Mouse (Mus musculus) forebrain, embryonic 15.5 days (tissue): ENCODE measurements around the gene Lpar2. TPM values are rescaled to one million over a fixed set of nuclear protein-coding genes. Genes with fewer than 3 reads are reported as not detected.

Experiments used
- ATAC-seq: fragments of 200-750 bp; cut with Nextera tagmentation; replicated peaks from 2 replicates; pipeline ENCODE4 v1.8.0; 2017; ENCODE audit warnings: mild to moderate bottlenecking, moderate TSS enrichment, moderate library complexity
- H3K27ac ChIP-seq: fragments of 300-500 bp; sonication (generic); replicated peaks from 2 replicates; pipeline ENCODE4 v1.5.1; 2015; ENCODE audit warnings: mild to moderate bottlenecking, inconsistent platforms
- H3K27me3 ChIP-seq: fragments of 300-500 bp; sonication (generic); 2 replicates; pipeline ENCODE4 v1.6.1; 2015; ENCODE audit warnings: inconsistent platforms
- H3K36me3 ChIP-seq: fragments of 300-500 bp; sonication (generic); 2 replicates; pipeline ENCODE4 v1.6.1; 2015; ENCODE audit warnings: mild to moderate bottlenecking, inconsistent platforms
- H3K4me1 ChIP-seq: fragments of 300-500 bp; sonication (generic); 2 replicates; pipeline ENCODE4 v1.6.1; 2015; ENCODE audit warnings: inconsistent platforms
- H3K4me2 ChIP-seq: fragments of 300-500 bp; sonication (generic); replicated peaks from 2 replicates; pipeline ENCODE4 v1.6.1; 2015; ENCODE audit warnings: mild to moderate bottlenecking, inconsistent platforms
- H3K4me3 ChIP-seq: fragments of 300-500 bp; sonication (generic); 2 replicates; pipeline ENCODE4 v1.5.1; 2015; ENCODE audit warnings: mild to moderate bottlenecking, inconsistent platforms
- H3K9ac ChIP-seq: fragments of 300-500 bp; sonication (generic); replicated peaks from 2 replicates; pipeline ENCODE4 v1.6.1; 2015; ENCODE audit warnings: mild to moderate bottlenecking, inconsistent platforms
- H3K9me3 ChIP-seq: fragments of 300-500 bp; sonication (generic); 2 replicates; pipeline ENCODE4 v1.6.1; 2016; ENCODE audit warnings: inconsistent platforms
- WGBS: fragments of 180-500 bp; shearing (Covaris S2); methylation state at CpG from one replicate; pipeline ENCODE4 v1.1.7; 2015; ENCODE audit warnings: mixed read lengths; 5-methylcytosine and 5-hydroxymethylcytosine counted together
- polyA plus RNA-seq: library from polyadenylated mRNA; unstranded; fragments of >200 nt; fragmentation: Nextera tagmentation; extraction: Ambion mirVana; gene quantifications from 2 replicates; pipeline ENCODE4 v1.2.1, GENCODE M21; 2015

The Lpar2 gene
- polyA plus RNA-seq, 1 experiment from 2014 or later, result 0.65 TPM

DNA sequence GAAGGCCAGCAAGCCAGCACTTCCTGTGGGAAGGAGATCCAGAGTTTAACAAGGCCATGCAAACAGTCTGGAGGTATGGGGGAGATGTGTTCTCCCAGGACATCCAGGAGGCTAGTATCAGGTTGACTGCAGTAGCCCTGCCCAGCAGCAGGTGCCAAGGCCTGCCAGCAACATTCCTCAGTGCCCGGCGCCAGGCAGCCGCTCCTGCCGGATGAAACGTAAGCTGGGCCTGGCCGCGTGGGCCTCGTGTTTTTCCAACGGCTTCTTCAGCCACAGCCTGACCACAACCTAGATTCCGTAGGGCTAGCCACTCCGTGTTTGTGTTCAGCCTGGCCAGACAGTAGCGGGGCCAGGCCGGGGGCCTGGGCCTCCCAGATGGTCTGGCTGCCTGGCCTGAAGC lies 52.4 kb downstream of the Lpar2 start:
- no peaks in the 10 kb centered on the region for H3K4me1 ChIP-seq
- H3K9me3 ChIP-seq, result no peaks in the 10 kb centered on the region
- no peak overlapping the region for H3K4me3 ChIP-seq
- WGBS, result 91% methylated on average over 13 of the region's 13 CpGs
- no peak for ATAC-seq
- no peak overlapping the region for H3K27ac ChIP-seq
- no peak overlapping the region for H3K4me2 ChIP-seq
- H3K9ac ChIP-seq, result no peak overlapping the region
- H3K36me3 ChIP-seq, result no peaks in the 10 kb centered on the region
- H3K27me3 ChIP-seq, result peaks cover 6% of the 10 kb centered on the region

DNA sequence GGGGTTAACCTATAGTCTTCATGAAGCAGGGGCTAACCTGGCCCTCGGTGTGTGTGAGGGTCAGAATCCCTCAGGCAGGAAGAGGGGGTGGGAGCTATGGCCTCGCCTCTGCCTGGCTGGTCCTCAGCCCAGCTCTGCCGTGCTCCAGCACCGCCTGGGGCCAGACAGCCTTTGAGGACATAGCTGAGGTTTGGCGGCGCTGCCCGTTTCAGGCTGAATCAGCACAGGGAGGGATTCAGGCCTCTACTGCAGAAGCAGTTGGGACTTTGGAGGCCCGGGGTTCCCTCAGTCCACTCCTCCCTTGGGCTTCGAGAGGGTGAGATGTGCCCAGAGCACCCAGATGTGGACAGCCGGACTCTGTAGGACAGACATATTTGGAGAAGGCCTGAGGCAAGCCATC lies 53.9 kb downstream of the Lpar2 start:
- Histone ChIP-seq H3K27me3 (peaks cover 21% of the 10 kb centered on the region), H3K4me2 (no peak overlapping the region), H3K27ac (no peak overlapping the region), H3K4me1 (peaks cover 8% of the 10 kb centered on the region), H3K9ac (no peak overlapping the region), H3K4me3 (no peak overlapping the region), H3K36me3 (no peaks in the 10 kb centered on the region), H3K9me3 (no peaks in the 10 kb centered on the region)
- ATAC-seq, result no peak
- WGBS, result 46% methylated on average over 10 of the region's 10 CpGs

DNA sequence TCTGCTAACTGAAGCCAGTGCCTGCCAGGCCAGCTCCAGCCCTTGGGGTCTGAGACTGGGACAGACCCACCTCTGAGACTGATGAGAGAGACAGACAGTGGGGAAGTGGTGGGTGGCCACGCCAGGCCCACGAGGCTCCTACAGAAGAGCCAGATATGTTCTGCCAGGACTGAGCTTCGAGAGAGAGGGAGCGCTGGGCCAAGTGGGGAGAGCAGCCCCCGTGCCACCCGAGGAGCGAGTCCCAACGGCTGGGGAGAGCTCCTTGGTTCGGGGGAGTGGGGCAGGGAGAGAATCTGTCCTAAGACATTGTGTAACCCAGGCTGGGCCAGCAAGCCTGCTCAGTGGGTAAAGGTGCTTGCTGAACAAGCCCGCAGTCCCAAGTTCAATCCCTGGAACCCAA lies 54.7 kb downstream of the Lpar2 start:
- no peak overlapping the region for H3K4me3 ChIP-seq
- WGBS, result 81% methylated on average over 10 of the region's 10 CpGs
- peaks cover 30% of the 10 kb centered on the region for H3K27me3 ChIP-seq
- peaks cover 16% of the 10 kb centered on the region for H3K4me1 ChIP-seq
- no peak overlapping the region for H3K4me2 ChIP-seq
- no peak for ATAC-seq
- H3K36me3 ChIP-seq, result no peaks in the 10 kb centered on the region
- no peak overlapping the region for H3K9ac ChIP-seq
- H3K9me3 ChIP-seq, result no peaks in the 10 kb centered on the region
- no peak overlapping the region for H3K27ac ChIP-seq

DNA sequence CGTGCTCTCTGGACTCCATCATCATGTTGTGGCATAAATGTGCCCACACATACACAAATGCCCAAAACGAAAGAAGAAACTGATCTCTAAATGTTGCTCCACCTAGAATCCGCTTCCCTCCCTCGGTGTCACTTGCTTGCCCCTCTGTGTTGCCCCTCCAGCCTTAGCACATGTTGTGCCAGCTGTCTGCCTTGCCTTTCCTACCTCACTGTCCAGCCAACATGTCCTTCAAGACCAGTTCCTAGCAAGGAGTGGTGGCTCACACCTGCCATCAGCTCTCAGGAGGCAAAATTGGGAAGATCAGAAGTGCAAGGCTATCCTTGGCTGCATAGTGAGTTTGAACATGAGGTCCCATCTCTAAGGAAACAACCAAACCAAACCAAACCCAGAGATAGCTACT lies 55.2 kb downstream of the Lpar2 start:
- Histone ChIP-seq H3K9me3 (no peaks in the 10 kb centered on the region), H3K36me3 (no peaks in the 10 kb centered on the region), H3K27me3 (peaks cover 34% of the 10 kb centered on the region), H3K27ac (no peak overlapping the region), H3K9ac (no peak overlapping the region), H3K4me2 (no peak overlapping the region), H3K4me1 (peaks cover 21% of the 10 kb centered on the region), H3K4me3 (no peak overlapping the region)
- WGBS, result 80% methylated on average over 4 of the region's 4 CpGs
- ATAC-seq, result no peak

DNA sequence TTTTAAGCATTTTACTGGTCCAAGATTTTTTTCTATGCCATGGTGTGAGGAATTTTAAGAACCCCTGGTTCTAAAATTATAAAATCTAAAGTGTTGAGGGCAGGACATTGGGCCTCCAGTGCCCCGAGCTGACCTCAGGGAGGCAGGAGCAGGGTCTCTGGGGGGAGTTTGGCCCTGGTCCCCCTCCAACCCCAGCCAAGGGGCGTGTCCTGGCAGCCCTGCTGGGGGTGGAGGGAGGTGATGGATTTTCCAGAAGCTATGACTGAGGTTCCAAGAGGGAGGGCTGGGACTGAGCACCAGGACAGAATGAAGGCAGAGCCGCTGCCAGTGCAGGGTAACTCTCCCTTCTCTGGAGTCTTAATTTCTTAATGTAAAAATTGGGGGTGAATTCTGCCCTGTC lies 55.8 kb downstream of the Lpar2 start:
- Histone ChIP-seq H3K9me3 (no peaks in the 10 kb centered on the region), H3K4me1 (peaks cover 23% of the 10 kb centered on the region), H3K4me3 (no peak overlapping the region), H3K27ac (no peak overlapping the region), H3K4me2 (no peak overlapping the region), H3K36me3 (no peaks in the 10 kb centered on the region), H3K27me3 (peaks cover 40% of the 10 kb centered on the region), H3K9ac (no peak overlapping the region)
- no peak for ATAC-seq
- 57% methylated on average over 3 of the region's 3 CpGs for WGBS

DNA sequence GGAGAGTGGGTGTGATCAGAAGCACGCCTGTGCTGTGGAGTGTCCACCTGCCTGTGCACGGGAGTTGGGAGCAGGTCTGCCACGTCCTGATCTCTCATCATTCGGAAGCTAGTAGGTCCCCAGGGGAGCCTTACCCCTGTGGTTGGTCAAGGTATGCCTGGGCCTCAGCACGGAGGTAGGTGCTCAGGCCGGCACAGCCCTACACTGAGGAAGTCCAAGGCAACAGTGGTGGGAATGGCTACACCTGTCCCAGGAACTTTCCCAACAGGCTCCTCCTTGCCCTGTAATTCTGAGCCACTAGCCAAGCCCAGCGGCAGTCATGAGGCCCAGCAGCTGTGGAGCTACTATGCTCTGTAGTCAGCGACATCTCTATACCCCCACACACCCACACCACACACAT lies 57.4 kb downstream of the Lpar2 start:
- H3K9ac ChIP-seq, result no peak overlapping the region
- H3K36me3 ChIP-seq, result no peaks in the 10 kb centered on the region
- H3K4me3 ChIP-seq, result no peak overlapping the region
- no peak overlapping the region for H3K4me2 ChIP-seq
- peaks cover 23% of the 10 kb centered on the region for H3K4me1 ChIP-seq
- ATAC-seq, result no peak
- H3K9me3 ChIP-seq, result no peaks in the 10 kb centered on the region
- WGBS, result 65% methylated on average over 8 of the region's 8 CpGs
- peaks cover 57% of the 10 kb centered on the region for H3K27me3 ChIP-seq
- no peak overlapping the region for H3K27ac ChIP-seq

Other genes starting within 250 kb of the Lpar2 start
- gene Zfp868, start 196.9 kb upstream of the Lpar2 start, polyA plus RNA-seq, result 43.9 and 44.7 TPM in 2 replicates
- 1.9 and 2.2 TPM in 2 replicates for gene Zfp964, start 167.9 kb upstream of the Lpar2 start, polyA plus RNA-seq
- 31.9 and 32.0 TPM in 2 replicates for gene Zfp869, start 111.7 kb upstream of the Lpar2 start, polyA plus RNA-seq
- 8.7 TPM in 2 replicates for gene Zfp963, start 72.5 kb upstream of the Lpar2 start, polyA plus RNA-seq
- gene Gm20422, start 47.5 kb upstream of the Lpar2 start, polyA plus RNA-seq, result 0.61 TPM in 1 of 2 replicates, not detected in the other
- 50.2 and 50.8 TPM in 2 replicates for gene Atp13a1, start 31.3 kb upstream of the Lpar2 start, polyA plus RNA-seq
- gene Zfp866, start 31.3 kb upstream of the Lpar2 start, polyA plus RNA-seq, result 48.2 and 48.3 TPM in 2 replicates
- 42.4 and 44.4 TPM in 2 replicates for gene Gmip, start 13.8 kb upstream of the Lpar2 start, polyA plus RNA-seq
- gene Pbx4, start 10.1 kb downstream of the Lpar2 start, polyA plus RNA-seq, result 54.7 and 55.3 TPM in 2 replicates
- gene Cilp2, start 65.3 kb downstream of the Lpar2 start, polyA plus RNA-seq, result 3.6 and 4.0 TPM in 2 replicates
- 3.4 and 3.8 TPM in 2 replicates for gene Tssk6, start 79.8 kb downstream of the Lpar2 start, polyA plus RNA-seq
- gene Ndufa13, start 80.1 kb downstream of the Lpar2 start, polyA plus RNA-seq, result 173 and 179 TPM in 2 replicates
- 8.9 and 9.0 TPM in 2 replicates for gene Yjefn3, start 80.3 kb downstream of the Lpar2 start, polyA plus RNA-seq
- 28.3 and 35.5 TPM in 2 replicates for gene Gatad2a, start 174.0 kb downstream of the Lpar2 start, polyA plus RNA-seq
- gene Mau2, start 220.3 kb downstream of the Lpar2 start, polyA plus RNA-seq, result 84.5 and 85.9 TPM in 2 replicates
- gene Sugp1, start 220.4 kb downstream of the Lpar2 start, polyA plus RNA-seq, result 60.9 and 66.5 TPM in 2 replicates